Mouse (Mus musculus): ENCODE data around the gene Prkn.

DNA sequence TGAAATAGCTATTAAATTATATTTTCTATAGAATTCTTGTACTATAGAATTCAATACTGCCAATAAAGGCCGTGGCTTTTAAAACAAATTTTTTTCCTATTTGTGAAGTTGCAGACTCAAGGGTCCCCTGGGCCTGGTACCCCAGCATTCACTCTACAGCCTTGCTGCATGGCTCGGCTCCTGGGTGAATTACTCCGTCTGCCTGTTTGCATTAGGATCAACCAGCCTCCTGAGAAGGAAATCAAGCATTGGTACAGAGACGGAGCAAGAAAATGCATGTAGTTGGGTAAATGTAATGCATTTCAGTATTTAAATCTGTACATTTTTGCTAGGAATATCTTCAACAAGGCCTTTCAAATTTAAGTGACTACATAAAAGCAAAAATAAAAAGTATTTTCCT, 33.5 kb upstream of the Prkn start:
- TF ChIP-seq CTCF (IDR thresholded peaks at IDR 0.05; ENCODE audit: borderline replicate concordance, extremely low read depth, insufficient read depth, insufficient read length), result no peak
- TF ChIP-seq POLR2A (IDR thresholded peaks at IDR 0.05; ENCODE audit: borderline replicate concordance, extremely low read depth, insufficient read depth, insufficient read length, poor library complexity, severe bottlenecking), result no peak
